Mouse (Mus musculus) small intestine, adult 2 months (tissue): ENCODE results near the gene Nhlrc3.

Source experiments
- CTCF ChIP-seq: fragments of 200-500 bp; IDR thresholded peaks from 2 replicates; pipeline ENCODE4 v1.5.1; 2012; ENCODE audit warnings: low read depth, mild to moderate bottlenecking, control low read depth, inconsistent platforms, low read length, moderate library complexity, mixed read lengths; ENCODE audit not compliant: insufficient replicate concordance, insufficient read length; ENCODE audit errors: extremely low read depth
- POLR2A ChIP-seq: fragments of 200-500 bp; IDR thresholded peaks from 2 replicates; pipeline ENCODE4 v1.6.1; 2012; ENCODE audit warnings: low read depth, mild to moderate bottlenecking, control low read depth, inconsistent platforms, low read length, moderate library complexity

- TF ChIP-seq POLR2A (no peak), CTCF (no peak)
Measured at GRCm38 (mm10) chr3:53488353-53488752, 25.2 kb upstream of the Nhlrc3 start, which contains the start of gene Stoml3.
